Mouse (Mus musculus) stomach, postnatal 0 days (tissue): Measurements from ENCODE around the gene Mrps18a.

Source experiments
- CTCF ChIP-seq: IDR thresholded peaks from 2 replicates; pipeline ENCODE4 v1.5.1; 2016; ENCODE audit warnings: antibody characterized with exemption, low read depth, mild to moderate bottlenecking, moderate library complexity
- EP300 ChIP-seq: optimal IDR thresholded peaks from 2 replicates; pipeline ENCODE3; 2016; ENCODE audit warnings: antibody characterized with exemption

- no peak for TF ChIP-seq CTCF
- TF ChIP-seq EP300, result no peak
These were observed 12.0 kb downstream of the Mrps18a start for GRCm38 (mm10) chr17:46122791-46123190.
